Mouse (Mus musculus) hindbrain, postnatal 0 days (tissue): ENCODE results near the gene Lsm12. TPM values are rescaled to one million over a fixed set of nuclear protein-coding genes. Genes with fewer than 3 reads are reported as not detected.

Experiments
- ATAC-seq: fragments of 200-750 bp; cut with Nextera tagmentation; 2 replicates; pipeline ENCODE4 v1.8.0; 2017; ENCODE audit warnings: mild to moderate bottlenecking, moderate TSS enrichment, moderate library complexity
- DNase-seq: peaks from one replicate; pipeline ENCODE4 v3.0.0-alpha.2; 2015; ENCODE audit warnings: low spot score
- H3K27ac ChIP-seq: fragments of 300-500 bp; sonication (generic); 2 replicates; pipeline ENCODE4 v1.5.1; 2014; ENCODE audit warnings: mild to moderate bottlenecking
- H3K27me3 ChIP-seq: fragments of 300-500 bp; sonication (generic); 2 replicates; pipeline ENCODE4 v1.6.1; 2014; ENCODE audit warnings: low read length, mixed read lengths; ENCODE audit not compliant: insufficient read depth
- H3K36me3 ChIP-seq: fragments of 300-500 bp; sonication (generic); 2 replicates; pipeline ENCODE4 v1.6.1; 2014; ENCODE audit warnings: low read length, mixed read lengths; ENCODE audit not compliant: insufficient read depth
- H3K4me1 ChIP-seq: fragments of 300-500 bp; sonication (generic); 2 replicates; pipeline ENCODE4 v1.6.1; 2014; ENCODE audit warnings: antibody characterized with exemption, low read length, mixed read lengths; ENCODE audit not compliant: insufficient read depth
- H3K4me2 ChIP-seq: fragments of 300-500 bp; sonication (generic); 2 replicates; pipeline ENCODE4 v1.6.1; 2014; ENCODE audit warnings: low read depth, mild to moderate bottlenecking, low read length, moderate library complexity, mixed read lengths
- H3K4me3 ChIP-seq: fragments of 300-500 bp; sonication (generic); 2 replicates; pipeline ENCODE4 v1.5.1; 2014; ENCODE audit warnings: low read length
- H3K9ac ChIP-seq: fragments of 300-500 bp; sonication (generic); replicated peaks from 2 replicates; pipeline ENCODE4 v1.6.1; 2014; ENCODE audit warnings: mild to moderate bottlenecking, low read length, moderate library complexity, mixed read lengths
- H3K9me3 ChIP-seq: fragments of 300-500 bp; sonication (generic); 2 replicates; pipeline ENCODE4 v1.6.1; 2016; ENCODE audit warnings: low read length, mixed read lengths
- CTCF ChIP-seq: IDR thresholded peaks from 2 replicates; pipeline ENCODE4 v1.5.1; 2016; ENCODE audit warnings: antibody characterized with exemption, control low read depth, low read depth
- WGBS: fragments of 180-500 bp; shearing (Covaris S2); extraction: QIAGEN DNeasy Blood & Tissue Kit; methylation state at CpG from one replicate; pipeline ENCODE4 v1.1.7; 2014; 5-methylcytosine and 5-hydroxymethylcytosine counted together
- polyA plus RNA-seq: library from polyadenylated mRNA; unstranded; fragments of >200 nt; fragmentation: Nextera tagmentation; extraction: Ambion mirVana; gene quantifications from 2 replicates; pipeline ENCODE4 v1.2.1, GENCODE M21; 2015
- total RNA-seq: library from RNA; depleted of rRNA; stranded (reverse); fragments of >200 nt; gene quantifications from 2 replicates; pipeline ENCODE4 v1.2.3, GENCODE M21; 2014

The Lsm12 gene
- total and polyA plus RNA-seq, 2 experiments from 2014 or later, result 65.7 to 153 TPM

- no peak overlapping the region for H3K4me3 ChIP-seq
- no peak for ATAC-seq
- H3K4me2 ChIP-seq, result no peak overlapping the region
- WGBS, result 67% methylated on average over 9 of the region's 9 CpGs
- H3K27ac ChIP-seq, result no peak overlapping the region
- no peaks in the 10 kb centered on the region for H3K9me3 ChIP-seq
- H3K36me3 ChIP-seq, result peaks cover 74% of the 10 kb centered on the region
- no peak for DNase-seq
- no peaks in the 10 kb centered on the region for H3K27me3 ChIP-seq
- no peaks in the 10 kb centered on the region for H3K4me1 ChIP-seq
- H3K9ac ChIP-seq, result no peak overlapping the region
- no peak for TF ChIP-seq CTCF
Observed at GRCm38 (mm10) chr11:102199856-102200255, 14.8 kb upstream of the Lsm12 start.

- WGBS, result 75% methylated on average over 5 of the region's 6 CpGs
- no peak overlapping the region for H3K4me2 ChIP-seq
- H3K4me1 ChIP-seq, result no peaks in the 10 kb centered on the region
- ATAC-seq (no peak), DNase-seq (no peak)
- H3K9ac ChIP-seq, result no peak overlapping the region
- no peaks in the 10 kb centered on the region for H3K27me3 ChIP-seq
- peak; percentile 12; the same call in 1 of the 2 replicates for TF ChIP-seq CTCF
- no peaks in the 10 kb centered on the region for H3K9me3 ChIP-seq
- peaks cover 65% of the 10 kb centered on the region for H3K36me3 ChIP-seq
- no peak overlapping the region for H3K27ac ChIP-seq
- no peak overlapping the region for H3K4me3 ChIP-seq
Observed at GRCm38 (mm10) chr11:102198245-102198644, 13.1 kb upstream of the Lsm12 start.

DNA sequence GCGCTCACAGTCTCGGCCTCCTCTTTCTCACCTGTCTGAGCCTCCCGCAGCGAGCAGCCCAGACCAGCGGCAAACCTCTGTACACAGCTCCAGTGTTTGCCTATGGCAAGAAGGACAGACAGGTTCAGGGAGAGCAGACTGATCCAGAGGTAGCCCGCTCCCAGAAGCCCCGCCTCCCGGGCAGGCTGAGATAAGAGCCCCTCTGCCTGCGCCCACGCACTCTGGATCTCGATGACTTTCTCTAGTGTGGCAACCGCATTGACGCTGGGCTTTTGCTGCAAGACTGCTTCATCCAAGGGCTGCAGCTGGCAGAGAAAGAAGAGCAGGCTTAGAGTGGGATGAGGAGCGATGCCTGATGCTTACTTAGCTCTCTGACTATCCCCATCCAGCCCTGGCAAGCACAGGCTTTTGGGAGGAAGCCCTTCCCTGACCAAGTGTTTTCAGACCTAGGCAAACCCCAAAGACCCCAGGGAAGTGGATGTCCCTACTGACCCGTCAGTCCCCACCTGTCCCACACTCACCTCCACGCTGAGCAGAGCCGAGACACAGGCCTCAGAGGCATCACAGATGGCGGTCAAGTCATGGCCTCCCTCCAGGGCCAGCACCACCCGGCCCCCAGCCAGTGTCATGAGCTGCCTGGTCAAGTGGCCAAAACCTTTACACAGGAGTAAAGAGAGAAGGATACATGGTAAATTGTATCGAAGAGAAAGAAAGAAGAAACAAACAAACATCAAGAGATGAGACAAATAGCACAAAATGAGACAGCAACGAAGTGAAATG is 11.1 kb upstream of the Lsm12 start:
- Histone ChIP-seq H3K9me3 (no peaks in the 10 kb centered on the region), H3K4me2 (no peak overlapping the region), H3K4me3 (no peak overlapping the region), H3K9ac (no peak overlapping the region), H3K4me1 (no peaks in the 10 kb centered on the region), H3K36me3 (peaks cover 68% of the 10 kb centered on the region), H3K27me3 (no peaks in the 10 kb centered on the region), H3K27ac (no peak overlapping the region)
- 85% methylated on average over 21 of the region's 21 CpGs for WGBS
- ATAC-seq, result no peak
- no peak for TF ChIP-seq CTCF
- DNase-seq, result no peak

GRCm38 (mm10) chr11:102193657-102194440 is 8.8 kb upstream of the Lsm12 start:
- 85% methylated on average over 9 of the region's 9 CpGs for WGBS
- TF ChIP-seq CTCF, result no peak
- H3K27ac ChIP-seq, result no peak overlapping the region
- no peak overlapping the region for H3K9ac ChIP-seq
- peaks cover 46% of the 10 kb centered on the region for H3K36me3 ChIP-seq
- no peaks in the 10 kb centered on the region for H3K9me3 ChIP-seq
- H3K4me3 ChIP-seq, result no peak overlapping the region
- no peak overlapping the region for H3K4me2 ChIP-seq
- no peak for ATAC-seq
- peaks cover 4% of the 10 kb centered on the region; the same call in 1 of the 2 replicates for H3K4me1 ChIP-seq
- no peak for DNase-seq
- H3K27me3 ChIP-seq, result no peaks in the 10 kb centered on the region

DNA sequence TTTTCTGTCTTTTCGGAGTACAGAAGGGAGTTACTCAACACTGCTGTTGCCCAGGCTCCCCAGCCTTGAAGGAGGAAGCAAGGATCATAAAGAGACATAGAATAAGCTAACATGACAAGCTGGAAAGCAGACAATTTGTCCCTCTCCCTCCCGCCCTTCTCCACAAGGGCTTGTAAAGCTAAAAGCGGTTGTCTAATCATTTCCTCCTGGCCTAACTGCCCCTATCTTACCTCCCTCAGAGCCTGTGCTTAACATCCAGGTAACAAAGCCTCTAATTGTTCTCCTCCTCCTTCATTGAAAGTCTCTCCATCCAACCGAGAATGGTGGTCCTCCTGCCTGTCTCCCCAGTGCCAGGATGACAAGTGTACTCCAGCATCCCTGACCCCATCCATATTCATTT is 5.8 kb upstream of the Lsm12 start:
- peaks cover 20% of the 10 kb centered on the region for H3K36me3 ChIP-seq
- H3K4me2 ChIP-seq, result peak overlapping the region; percentile 84
- no peak for DNase-seq
- no peaks in the 10 kb centered on the region for H3K9me3 ChIP-seq
- H3K4me1 ChIP-seq, result peaks cover 4% of the 10 kb centered on the region; the same call in 1 of the 2 replicates
- no peak for ATAC-seq
- no peak overlapping the region for H3K27ac ChIP-seq
- H3K9ac ChIP-seq, result no peak overlapping the region
- no peaks in the 10 kb centered on the region for H3K27me3 ChIP-seq
- no peak overlapping the region for H3K4me3 ChIP-seq
- WGBS, result 62% methylated on average over 4 of the region's 4 CpGs
- no peak for TF ChIP-seq CTCF

GRCm38 (mm10) chr11:102189461-102190436 is 4.7 kb upstream of the Lsm12 start, which contains the start of gene G6pc3:
TSS of gene G6pc3 (plus strand) at chr11:102189620.
- DNase-seq (peak; percentile 96), ATAC-seq (peak; percentile 87)
- peak; percentile 7; the same call in 1 of the 2 replicates for TF ChIP-seq CTCF
- peak within 1 kb of the TSS; percentile 84 for H3K4me2 ChIP-seq
- 2% methylated on average over 50 of the region's 50 CpGs for WGBS
- peaks cover 4% of the 10 kb centered on the region; the same call in 1 of the 2 replicates for H3K4me1 ChIP-seq
- 0 out of 2 replicates have a peak, but pooled peaks cover 11% of the 10 kb centered on the region for H3K36me3 ChIP-seq
- H3K9me3 ChIP-seq, result no peaks in the 10 kb centered on the region
- peak within 1 kb of the TSS; percentile 53 for H3K9ac ChIP-seq
- peak within 1 kb of the TSS; percentile 71 for H3K27ac ChIP-seq
- no peaks in the 10 kb centered on the region for H3K27me3 ChIP-seq
- peak within 1 kb of the TSS; percentile 49 for H3K4me3 ChIP-seq
